Mouse (Mus musculus): ENCODE data around the gene Fam131c.

Gene Fam131c

DNA sequence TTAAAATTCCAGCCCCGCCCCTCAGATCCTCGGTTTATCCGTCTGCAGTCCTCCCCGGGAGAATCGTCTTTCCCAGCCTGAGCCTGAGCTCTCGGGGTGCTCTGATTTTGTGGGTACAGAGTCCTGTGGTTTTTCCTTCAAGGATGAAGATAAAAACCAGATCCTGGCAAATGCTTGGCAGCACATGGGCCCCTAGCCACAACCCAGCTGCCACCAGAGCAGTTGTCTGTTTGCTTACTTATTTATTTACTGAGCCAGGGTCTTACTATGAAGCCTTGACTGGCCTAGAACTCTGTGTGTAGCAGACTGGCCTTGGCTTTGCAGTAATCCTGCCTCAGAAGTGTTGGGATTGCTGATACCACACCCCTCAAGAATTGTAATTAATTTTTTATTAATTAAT lies 8.8 kb upstream of the Fam131c start:
- no peak for DNase-seq (ENCODE audit: low read depth, low spot score)

DNA sequence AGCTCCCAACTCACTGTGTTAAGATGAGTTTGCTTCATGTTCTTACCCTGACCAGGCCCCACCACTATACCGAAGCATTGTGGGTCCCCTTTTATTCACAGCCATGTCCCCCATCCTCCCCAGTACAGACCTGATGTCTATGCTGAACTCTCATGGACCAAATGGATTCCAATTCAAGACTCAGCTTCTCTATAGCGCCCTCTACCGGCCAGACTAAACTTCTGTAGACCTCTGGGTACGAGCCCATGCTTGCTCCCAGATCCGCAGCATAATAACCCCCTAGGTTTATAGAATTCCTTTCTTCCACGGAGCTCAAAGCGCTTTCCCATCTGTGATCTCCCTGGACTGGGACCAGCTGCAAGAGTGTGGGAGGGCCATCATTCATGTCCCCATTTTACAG lies 7.2 kb upstream of the Fam131c start:
- DNase-seq (ENCODE audit: low read depth, low spot score) = peak; percentile 31

DNA sequence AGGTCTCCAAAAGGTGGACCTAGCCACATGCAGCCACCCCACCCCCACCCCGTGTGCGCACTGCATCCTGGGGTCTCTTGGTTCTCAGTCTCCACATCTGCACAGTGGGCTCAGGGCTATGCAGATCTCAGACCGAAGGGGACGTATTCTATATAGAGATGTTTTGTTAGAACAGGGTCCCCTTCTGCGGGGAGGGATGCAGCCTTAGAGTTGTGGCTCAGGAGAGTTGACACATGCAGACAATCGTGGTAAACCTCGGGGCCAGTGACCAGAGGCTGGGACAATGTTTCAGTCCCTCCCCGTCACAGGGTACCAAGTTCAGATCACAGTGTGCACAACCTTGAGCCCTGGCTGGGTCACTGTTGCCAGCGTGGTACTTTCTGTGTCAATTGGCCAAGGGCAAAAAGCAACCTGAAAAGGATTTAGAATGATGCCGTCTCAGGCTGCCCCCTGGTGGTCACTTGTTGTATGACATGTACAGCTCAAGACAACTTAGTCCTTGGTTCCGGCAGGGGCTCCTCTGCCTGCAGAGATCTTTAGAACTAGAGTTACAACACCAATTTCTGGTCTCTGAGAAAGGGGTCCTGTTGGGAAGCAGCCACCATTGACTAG lies 5.0 kb upstream of the Fam131c start:
- peak; percentile 21 for DNase-seq (ENCODE audit: low read depth, low spot score)

DNA sequence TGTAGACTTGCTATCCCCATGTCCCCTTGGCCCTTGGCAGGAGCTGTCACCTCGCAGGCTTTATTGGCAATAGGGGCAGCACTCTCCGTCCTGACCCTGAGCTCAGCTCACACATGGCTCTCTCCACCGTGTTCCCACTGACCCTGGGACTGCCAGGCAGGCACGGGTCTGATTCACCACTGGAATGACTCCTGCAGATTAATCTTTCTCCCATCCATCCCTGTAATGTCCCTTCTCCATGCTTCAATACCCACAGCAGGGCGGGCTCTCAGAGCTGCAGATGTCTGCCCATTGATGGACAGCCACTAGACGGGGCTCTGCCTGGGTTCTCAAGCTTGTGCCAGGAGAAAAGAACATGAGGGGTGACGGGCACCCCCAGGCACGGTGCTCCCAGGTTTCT lies 2.9 kb upstream of the Fam131c start:
- DNase-seq (ENCODE audit: low read depth, low spot score) = no peak

DNA sequence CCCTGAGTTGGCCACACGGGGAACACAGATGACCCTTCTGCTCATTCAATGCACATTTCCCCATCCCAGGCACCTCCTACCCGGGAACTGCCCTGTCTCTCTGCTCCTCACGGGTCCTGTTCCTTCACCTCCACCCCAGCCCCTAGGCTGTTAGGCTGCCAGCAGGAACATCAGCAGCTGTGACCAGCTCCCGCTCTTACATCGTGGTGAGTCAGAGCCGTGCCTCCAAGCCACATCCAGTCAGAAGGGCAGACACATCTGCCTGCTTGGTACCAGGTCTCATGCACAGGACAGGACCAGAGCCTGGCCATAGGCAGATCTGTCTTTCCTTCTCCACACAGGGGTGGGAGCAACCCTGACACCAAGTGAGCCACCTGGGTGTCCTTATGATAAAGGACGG lies 2.1 kb upstream of the Fam131c start:
- DNase-seq (ENCODE audit: low read depth, low spot score) = no peak

DNA sequence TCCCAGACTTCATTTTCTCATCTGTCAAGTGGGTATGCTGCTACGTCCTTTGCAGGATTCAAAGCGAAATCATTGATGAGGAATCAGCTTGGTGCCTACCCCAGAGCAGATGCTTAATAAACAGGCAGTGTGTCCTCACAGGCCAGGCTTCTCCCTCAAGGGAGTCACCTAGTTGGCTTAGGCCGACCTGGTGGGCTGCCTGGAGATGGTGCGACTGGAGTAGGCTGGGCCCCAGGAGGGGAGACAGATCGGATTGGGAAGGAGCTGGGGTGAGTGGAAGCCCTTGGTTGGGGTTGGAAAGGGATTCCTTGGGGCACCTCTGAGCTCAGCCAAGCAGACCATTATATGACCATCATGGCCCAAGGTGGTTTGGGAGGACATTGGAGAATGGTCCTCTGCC lies 4.4 kb downstream of the Fam131c start:
- no peak for DNase-seq (ENCODE audit: low read depth, low spot score)

DNA sequence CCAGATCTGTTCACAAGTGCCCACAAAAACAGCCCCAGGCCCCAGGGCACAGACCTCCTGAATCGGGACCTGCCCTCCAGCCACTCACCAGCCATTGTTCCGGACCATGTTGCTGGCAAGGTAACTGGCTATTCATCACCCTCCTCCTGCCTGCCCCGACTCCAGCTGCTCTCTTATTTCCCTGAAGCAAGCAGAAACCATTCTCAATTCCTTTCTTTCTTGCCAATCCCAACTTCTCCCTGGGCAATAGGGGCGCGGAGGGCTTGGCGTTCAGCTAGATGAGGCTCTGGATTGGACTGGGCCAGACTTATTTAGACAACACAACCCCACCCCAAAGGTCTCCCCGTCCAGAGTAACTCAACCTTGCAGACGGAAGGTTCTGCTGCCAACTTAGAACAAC lies 11.7 kb downstream of the Fam131c start:
- no peak for DNase-seq (ENCODE audit: low read depth, low spot score)

DNA sequence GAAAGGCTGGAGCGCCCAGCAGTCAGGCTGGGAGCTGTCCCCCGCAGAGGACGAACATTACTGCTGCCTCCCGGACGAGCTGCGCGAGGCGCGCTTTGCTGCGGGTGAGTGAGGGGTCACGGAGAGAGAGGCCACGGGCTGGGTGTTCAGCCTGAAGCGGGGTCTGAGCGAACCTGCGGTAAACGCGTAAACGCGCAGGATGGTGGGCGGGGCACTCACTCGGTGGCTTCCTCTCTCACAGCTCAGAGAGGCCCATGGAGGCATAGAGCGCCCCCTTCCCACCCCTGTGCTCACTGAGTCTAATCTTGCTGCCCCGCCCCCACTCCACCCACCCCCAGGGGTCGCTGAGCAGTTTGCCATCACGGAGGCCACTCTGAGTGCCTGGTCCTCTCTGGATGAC lies 14.4 kb downstream of the Fam131c start:
- no peak for DNase-seq (ENCODE audit: low read depth, low spot score)

DNA sequence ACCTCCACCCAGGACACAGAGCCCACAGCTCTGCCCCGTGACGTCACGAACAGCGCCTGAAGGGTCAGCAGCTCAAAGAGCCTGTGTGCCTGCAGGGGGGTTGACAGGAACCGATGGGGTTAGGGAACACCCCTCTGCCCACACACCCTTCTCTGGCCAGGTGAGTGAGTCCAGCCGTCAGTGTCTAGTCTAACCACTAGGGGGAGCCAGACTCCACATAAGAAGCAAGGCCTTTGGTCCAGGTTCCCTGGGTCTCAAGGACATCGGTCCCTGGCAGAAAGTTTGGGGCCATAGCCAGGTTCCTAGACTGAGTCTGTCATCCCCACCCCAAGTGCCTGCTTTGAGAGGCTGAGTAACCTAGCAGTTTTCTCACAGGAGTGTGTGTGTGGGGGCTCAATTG lies 17.3 kb downstream of the Fam131c start:
- DNase-seq (ENCODE audit: low read depth, low spot score) = peak; percentile 55

DNA sequence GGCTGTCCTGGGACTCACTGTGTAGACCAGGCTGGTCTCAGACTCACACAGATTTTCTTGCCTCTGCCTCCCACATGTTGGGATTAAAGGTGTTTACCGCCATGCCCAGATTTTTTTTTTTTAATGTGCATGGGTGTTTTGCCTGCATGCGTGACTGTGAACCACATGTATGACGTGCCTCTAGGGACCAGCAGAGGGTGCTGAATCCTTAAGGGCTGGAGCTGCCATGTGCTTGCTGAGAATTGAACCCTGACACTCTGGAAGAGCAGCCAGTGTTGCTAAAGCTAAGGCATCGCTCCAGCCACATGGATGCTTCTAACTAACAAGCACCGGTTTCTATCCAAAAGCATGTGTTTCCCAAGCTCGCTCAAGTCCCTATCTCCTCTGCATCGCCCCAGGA lies 18.1 kb downstream of the Fam131c start:
- DNase-seq (ENCODE audit: low read depth, low spot score) = no peak

DNA sequence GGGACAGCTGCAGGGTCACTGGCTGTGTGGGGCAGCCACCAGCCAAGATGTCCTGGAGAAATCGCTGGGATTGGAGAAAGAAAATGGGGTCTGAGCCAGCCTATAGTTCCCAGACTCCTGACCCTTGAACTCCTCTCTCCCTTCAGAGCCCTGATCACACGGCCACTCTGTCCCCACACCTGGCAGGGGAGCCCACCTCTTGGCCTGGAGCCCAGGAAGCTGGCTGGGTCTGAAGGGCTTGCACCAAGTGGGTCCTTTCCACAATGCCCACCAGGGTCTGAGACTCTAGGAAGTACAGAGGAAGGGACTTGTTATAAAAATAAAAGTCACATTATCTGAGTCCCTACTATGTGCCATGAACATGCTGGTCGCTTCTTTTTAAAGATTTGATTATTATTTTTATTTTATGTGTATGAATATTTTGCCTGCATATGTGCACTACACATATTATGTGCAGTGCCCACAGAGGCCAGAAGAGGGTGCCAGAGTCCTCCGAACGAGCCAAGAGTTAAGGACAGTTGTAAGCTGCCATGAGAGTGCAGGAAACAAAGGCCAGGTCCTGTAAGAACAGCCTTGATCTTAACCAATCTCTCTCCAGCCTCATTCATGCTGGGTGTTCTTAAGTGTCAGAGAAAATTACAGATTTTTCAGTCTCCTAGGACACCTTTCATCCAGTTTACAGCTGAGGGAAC lies 19.2 kb downstream of the Fam131c start:
- DNase-seq (ENCODE audit: low read depth, low spot score) = peak; percentile 51

DNA sequence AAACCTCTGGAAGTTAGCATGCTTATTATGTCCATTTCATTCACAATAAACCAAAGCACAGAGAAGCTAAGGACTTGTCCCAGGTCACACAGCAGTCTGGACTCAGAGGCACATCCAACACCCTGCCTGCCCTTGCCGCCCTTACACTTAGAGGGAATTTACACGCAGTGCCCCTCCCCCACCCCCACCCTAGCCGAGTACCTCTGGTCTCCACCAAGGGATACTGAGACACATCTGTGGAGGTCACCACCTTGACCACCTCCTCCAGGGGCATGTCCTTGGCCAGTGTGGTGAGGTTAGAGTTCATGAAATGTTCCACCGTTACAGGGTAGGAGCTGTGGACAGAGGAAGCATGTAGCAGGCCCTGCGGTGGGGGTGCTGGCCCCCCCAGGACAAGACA lies 19.9 kb downstream of the Fam131c start:
- no peak for DNase-seq (ENCODE audit: low read depth, low spot score)

DNA sequence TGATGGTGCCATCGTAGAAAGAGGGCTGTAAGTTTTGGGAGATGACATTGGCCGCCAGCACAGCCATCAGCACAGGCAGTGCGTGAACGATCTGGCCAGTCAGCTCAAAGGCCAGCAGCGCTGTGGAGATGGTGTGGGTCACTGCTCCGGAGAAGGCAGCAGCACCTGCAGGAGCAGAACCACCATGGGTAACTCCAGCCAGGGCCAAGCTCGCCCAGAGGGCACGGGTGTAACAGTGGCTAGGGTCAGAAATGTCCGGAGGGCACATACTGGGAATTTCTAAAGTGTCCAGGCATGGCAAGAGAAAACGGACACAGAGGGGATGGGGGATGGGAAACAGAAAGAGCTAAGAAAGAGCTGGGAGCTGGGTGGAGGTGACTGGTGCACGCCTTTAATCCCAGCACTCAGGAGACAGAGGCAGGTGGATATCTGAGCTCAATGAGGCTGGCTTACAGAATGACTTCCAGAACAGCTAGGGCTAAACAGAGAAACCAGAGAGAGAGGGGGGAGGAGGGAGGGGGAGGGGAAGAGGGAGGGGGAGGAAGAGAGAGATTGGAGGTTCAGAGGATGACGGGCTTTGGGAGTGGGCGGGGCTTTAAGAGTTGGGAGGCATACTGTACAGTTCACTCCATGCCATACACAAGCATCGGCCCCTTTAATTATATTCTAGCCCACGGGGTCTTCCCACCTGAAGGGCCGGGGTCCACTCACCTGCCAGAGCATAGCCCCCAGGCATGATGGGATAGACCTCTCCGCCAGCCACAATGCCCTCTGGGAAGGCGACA lies 21.5 kb downstream of the Fam131c start:
- no peak for DNase-seq (ENCODE audit: low read depth, low spot score)

DNA sequence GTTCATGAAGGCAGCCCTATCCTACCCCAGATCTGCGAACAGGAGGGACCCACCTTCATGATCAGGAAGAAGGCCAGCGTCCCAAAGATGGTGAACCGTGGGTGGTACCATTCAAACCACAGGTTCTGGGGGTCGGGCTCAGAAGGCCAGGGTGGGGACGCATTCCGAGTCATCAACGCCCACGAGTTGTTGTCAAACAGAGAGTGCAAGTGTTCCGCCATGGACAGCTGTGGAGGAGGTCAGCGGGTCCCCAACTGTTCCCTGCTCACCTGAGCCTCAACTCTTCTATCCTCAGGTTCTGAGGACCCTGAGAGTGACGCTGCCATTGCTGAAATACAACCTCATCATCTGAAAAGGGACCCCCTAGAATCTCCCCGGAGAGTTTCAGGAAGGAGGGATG lies 23.3 kb downstream of the Fam131c start:
- DNase-seq (ENCODE audit: low read depth, low spot score) = no peak

DNA sequence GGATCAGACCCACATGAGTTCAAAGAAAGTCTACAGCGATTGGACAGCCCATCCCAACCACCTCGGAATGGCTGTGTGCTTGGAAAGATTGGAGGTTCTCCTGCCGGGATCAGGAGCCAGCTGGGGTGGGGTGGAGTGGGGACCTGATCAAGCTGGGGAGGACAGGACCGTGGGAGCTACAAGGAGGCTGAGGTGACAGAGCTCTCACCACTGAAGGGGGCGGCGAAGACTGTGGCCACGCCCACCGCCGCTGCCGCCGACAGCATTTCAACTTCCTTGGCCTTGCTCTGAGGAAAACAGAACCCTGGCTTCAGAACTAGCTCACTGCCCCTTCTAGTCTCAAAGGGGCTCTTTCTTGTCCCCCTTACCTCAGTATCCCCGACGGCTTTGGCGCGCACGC lies 26.7 kb downstream of the Fam131c start:
- no peak for DNase-seq (ENCODE audit: low read depth, low spot score)

DNA sequence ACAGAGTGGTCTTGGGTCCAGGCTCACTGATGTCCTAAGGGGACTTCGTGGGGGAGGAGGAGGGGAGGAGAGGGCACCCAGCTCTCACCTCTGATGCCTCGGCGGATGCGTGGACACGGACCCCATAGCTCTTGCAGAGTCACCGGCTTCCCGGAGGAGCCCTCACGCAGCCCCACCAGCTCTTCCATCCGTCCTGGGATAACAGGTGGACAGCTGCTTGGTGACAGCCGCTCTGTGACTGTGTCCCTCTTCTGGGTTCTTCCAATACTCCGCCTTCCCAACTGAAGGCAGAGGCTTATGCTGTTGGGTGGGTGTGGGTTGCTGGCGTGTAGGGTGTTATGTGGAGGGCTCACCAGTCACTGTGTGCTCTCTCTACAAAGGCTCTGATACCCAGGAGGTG lies 29.8 kb downstream of the Fam131c start:
- DNase-seq (ENCODE audit: low read depth, low spot score) = no peak

DNA sequence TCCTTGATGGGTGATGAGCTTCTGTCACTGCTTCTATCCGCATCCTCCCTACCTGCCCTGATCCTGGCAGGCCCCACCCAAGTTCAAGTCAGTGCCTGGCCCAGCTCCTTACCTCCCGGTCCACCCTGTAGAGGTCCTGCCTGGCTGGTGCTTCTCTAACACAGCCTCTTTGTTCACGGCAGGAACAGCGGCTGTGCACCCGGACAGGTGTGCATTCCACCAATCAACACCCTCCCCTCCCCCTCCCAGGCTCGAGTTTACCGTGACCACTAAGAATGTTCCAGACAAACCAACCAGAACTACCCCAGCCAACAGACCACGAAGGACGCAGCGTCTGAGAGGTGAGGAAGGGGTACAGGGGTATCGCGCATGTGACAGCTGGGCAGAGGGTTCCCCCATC lies 30.5 kb downstream of the Fam131c start, which contains the start of gene Clcnka:
Gene Clcnka (minus strand): TSS at position 180 of the 400 bp plus-strand sequence.
- no peak for DNase-seq (ENCODE audit: low read depth, low spot score)

DNA sequence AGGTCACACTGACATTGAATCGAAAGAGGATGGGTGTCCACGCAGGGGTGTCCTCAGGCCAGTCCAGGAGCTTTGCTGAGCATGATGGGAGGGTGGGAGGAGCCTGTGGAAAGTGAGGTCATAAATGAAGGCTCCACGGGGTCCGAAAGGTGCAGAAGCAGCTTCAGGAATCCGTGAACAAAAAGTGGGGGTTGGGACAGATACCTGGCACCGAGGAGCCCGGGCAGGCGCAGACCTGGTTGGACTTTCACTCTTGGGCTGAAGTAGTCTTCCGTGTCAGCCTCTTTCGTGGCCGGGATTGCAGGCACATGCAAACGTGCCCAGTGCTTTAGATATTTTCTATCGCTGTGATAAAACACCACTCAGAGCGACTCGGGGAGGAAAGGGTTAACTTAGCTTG lies 32.2 kb downstream of the Fam131c start:
- DNase-seq (ENCODE audit: low read depth, low spot score) = no peak

DNA sequence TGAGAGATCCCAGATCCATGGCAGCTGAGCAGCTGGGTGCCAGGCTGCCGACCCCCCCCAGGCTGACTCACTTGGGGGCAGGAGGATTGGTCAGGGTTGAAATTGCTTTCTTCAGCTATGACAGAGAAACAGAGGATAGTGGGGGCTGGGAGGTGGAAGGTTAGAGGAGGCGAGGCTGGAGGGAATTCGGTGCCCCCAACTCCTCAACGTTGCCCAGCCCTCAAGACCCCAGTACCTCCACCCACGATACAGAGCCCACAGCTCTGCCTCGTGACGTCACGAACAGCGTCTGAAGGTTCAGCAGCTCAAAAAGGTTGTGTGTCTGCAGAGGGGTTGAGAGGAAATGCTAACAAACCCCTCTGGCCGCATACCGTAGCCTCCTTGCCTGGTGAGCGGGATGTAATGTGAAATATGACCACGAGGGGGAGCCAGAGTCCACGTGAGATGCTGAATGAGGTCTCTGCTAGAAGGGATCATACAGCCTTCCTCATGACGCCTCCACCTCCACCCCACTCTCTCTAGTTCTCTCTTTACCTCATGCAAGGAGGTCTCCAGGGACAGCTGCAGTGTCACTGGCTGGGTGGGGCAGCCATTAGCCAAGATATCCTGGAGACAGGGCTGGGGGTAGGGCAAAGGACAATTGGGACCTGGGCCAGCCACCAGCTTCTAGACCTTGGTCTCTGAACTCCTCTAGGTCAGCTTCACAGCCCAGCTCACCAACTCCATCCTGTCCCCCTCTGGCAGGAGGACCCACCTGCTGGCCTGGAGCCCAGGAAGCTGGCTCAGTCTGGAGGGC lies 36.7 kb downstream of the Fam131c start:
- no peak for DNase-seq (ENCODE audit: low read depth, low spot score)

DNA sequence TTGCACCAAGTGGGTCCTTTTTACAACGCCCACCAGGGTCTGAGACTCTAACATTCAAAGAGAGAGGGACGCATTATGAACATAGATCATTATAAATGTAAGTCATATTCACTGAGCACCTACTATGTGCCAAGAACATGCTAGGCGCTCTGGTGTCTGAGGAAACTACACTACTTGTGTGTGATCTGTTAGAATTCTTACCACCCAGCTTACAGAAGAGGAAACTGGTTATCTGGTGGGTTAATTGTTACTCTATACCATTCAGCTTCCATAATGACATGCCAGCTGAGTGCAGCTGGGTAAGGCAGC lies 37.2 kb downstream of the Fam131c start:
- no peak for DNase-seq (ENCODE audit: low read depth, low spot score)

DNA sequence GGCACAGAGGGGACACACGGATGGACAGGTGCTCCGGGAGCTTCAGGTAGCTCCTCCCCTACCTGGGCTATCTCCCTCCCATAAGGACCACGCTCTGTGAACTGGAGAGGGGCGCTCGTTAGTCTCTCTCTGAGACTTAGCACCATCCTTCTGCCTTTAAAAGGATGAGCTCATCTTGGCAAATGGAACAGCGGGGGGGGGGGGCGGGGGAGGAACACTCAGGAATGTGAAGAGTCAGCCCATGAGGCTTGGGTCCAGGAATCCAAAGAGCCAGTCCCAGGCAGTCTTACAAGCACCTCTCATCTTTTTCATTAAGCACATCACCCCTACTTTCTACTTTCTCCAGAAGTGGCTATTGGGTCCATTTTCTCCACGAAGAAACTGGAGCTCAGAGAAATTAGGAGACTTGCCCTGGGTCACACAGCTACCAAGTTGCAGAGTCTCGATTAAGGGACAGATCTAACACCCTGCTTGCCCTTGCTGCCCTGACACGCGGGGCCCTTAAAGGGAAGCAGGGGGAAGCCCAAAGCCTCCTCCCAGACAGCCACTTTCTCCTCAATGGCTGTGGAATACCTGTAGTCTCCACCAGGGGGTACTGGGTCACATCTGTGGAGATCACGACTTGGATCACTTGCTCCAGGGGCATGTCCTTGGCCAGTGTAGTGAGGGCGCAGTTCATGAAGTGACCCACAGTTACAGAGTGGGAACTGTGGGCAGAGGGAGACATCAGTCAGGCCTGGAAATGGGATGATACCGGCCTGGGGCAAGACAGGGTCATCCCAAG lies 38.7 kb downstream of the Fam131c start:
- DNase-seq (ENCODE audit: low read depth, low spot score) = no peak

Data from c-Kit-negative CD71-positive TER-119-positive erythroid progenitor cells, embryonic 14.5 days (primary cell).